Mouse (Mus musculus) spleen, postnatal 36 days (tissue): ENCODE measurements around the gene Hgd.

ENCODE experiments used
- DNase-seq, 2 experiments: peaks; one replicate each; pipeline ENCODE4 v3.0.0; 2022; ENCODE audit warnings: low spot score in 2 of 2, mixed read lengths in 1 of 2

Gene Hgd

DNA sequence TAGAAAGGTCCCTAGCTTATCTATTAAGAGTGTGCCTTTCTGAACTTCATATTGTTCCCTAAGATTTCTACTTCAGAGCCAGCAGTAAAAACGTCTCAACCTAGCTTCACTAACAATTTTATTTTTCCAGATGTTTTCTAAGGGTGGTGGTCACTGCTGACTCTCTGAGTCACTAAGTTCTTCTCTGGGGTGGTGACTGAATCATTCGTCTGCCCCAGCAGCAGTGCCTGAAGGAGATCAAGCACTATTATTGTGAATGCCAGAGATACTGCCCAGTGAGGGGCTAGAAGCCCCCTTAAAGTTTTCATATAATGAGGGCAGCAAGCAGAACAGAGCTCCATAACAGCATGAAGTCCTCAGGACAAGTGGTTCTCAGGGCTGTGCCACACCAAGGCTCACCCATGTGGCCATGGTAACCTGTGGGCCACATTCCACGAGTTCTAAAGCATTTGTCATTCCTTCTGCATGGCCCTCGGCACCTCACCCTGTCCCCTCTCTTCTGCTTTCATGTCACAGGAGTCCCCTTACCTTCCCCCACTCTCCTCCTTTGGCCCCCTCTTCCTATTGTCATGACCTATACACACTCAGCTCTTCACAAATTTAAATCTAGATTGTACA lies 90.8 kb downstream of the Hgd start:
- no peak for DNase-seq

DNA sequence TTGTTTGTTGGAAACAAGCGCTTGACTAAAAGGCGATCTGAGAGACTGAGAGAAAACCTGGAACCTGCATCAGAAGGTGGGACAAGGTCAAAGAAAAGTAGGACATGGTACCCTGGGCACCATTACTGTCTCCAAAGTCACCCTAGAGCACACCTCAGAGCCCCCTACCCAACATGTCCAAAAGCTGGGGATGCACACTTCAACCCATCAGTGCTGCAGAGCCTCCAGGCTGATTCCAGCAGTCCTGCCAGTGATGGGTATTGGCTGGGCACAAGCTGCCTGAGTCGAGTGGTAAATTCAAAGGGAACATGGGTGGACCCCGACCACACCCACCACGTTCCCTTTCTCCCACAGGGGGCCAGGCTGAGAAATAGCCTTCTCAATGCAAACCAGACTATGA lies 95.4 kb downstream of the Hgd start:
- no peak for DNase-seq

DNA sequence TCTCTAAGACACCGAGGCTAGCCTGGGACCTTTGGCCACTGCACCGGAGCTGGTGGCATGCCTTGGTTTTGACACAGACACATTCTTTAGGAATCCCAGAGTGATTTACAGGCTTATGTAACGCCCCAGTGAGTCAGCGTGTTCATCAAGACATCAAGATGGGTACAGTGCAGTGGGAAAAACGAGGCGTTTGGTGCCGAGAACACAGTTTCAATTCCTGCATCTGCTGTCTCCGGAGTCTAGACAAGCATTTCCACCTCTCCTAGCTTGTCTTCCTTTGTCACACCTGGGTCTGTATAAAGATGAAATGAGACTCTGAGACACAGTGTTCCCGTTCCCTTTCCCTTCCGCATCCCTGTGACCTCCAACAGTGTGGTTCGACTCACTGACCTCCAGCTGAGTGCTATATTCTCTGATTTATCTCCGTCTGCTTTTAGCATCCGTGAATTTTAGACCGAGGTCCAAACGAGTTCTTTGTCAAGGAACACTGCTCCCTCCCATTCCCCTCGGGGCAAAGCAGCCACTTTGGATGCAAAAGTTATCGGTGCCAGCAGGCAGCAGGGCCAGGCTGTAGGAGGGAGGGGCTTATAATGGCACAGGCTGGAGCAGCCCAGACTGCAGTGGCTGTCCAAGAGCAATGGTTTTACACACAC lies 96.2 kb downstream of the Hgd start:
- DNase-seq, result no peak

DNA sequence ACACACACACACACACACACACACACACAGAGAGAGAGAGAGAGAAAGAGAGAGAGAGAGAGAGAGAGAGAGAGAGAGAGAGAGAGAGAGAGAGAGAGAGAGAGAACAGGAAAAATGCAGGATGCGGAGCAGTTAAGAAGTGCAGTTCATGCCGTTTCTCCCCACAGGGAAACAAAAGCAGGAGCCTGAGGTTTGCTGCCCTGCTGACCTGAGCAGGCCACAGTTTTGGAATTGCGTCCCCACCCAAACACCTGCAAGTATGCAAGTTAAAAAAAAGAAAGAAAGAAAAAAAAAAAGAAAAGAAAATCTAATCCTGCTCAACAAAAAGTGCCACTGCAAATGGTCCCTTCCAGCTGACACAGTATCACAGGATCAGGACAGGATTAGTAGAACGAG lies 96.7 kb downstream of the Hgd start:
- DNase-seq, result no peak

DNA sequence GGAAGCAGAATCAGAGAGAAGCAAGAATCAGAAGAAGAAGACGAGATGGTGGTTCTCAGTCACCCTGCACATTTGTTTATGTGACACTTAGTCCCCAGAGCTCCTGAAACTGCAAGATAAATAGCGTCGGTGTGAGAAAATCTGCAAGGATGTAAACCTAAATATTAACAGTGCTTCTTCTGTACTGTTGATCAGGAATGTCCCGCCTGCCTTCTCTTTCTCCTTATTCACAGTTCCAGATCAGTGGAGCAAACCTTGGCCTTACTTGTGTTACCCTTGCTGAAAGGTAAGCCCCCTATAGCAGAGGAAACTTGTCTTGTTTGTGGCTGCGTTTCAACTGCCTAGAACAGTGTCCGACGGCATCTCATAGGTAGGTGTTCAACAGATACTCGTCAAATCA lies 97.6 kb downstream of the Hgd start:
- DNase-seq, result no peak

DNA sequence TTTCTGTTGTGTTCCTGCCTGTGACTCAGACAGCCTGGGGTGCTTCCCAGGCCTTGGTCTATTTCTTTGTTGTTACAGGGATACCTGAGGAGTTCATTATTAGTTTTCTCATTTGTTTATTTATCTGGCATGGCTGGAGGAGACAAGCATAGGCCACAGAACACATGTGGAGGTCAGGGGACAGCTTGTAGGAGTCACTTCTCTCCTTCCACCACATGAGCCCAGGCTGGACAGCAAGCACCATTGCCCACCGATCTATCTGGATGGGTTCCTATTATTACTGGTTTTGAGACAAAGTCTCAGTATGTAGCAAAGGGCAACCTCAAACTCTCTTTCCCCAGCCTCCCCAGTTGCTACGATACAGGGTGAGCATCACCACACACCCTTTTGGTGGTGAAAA lies 100.3 kb downstream of the Hgd start:
- DNase-seq, result no peak

DNA sequence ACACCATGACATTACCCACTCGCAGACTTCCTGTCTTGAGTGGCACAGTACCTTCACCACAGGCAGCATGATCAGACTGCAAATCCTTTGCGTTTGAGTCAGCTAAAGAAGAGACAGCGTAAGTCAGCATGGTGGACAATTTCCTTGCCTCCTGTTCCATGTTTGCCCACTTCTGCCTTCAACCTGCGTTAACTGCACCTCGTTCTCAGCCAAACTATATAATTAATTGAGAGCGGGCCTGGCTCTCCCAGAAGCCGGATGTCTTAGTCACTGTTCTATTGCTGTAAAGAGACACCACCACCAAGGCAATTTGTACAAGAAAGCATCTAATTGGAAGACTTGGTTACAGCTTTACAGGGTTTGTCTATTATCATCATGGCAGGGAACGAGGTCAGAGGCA lies 100.9 kb downstream of the Hgd start:
- DNase-seq, result no peak
